Mouse (Mus musculus) embryonic facial prominence, embryonic 14.5 days (tissue): ENCODE results near the gene Sult2b1. TPM values are rescaled to one million over a fixed set of nuclear protein-coding genes. Genes with fewer than 3 reads are reported as not detected.

Experiments used
- ATAC-seq: fragments of 200-750 bp; cut with Nextera tagmentation; 2 replicates; pipeline ENCODE4 v1.8.0; 2017; ENCODE audit warnings: low read depth, moderate number of reproducible peaks, moderate TSS enrichment
- DNase-seq: peaks from one replicate; pipeline ENCODE4 v3.0.0-alpha.2; 2015; ENCODE audit warnings: low spot score
- H3K27ac ChIP-seq: fragments of 300-500 bp; sonication (generic); replicated peaks from 2 replicates; pipeline ENCODE4 v1.5.1; 2014; ENCODE audit warnings: low read depth, mild to moderate bottlenecking, low read length, moderate library complexity
- H3K27me3 ChIP-seq: fragments of 300-500 bp; sonication (generic); replicated peaks from 2 replicates; pipeline ENCODE4 v1.6.1; 2014; ENCODE audit warnings: low read length; ENCODE audit not compliant: control insufficient read depth, insufficient read depth
- H3K36me3 ChIP-seq: fragments of 300-500 bp; sonication (generic); 2 replicates; pipeline ENCODE4 v1.6.1; 2014; ENCODE audit warnings: low read length, mixed read lengths; ENCODE audit not compliant: control insufficient read depth, insufficient read depth
- H3K4me1 ChIP-seq: fragments of 300-500 bp; sonication (generic); 2 replicates; pipeline ENCODE4 v1.6.1; 2014; ENCODE audit warnings: antibody characterized with exemption, low read length; ENCODE audit not compliant: control insufficient read depth, insufficient read depth
- H3K4me2 ChIP-seq: fragments of 300-500 bp; sonication (generic); 2 replicates; pipeline ENCODE4 v1.6.1; 2014; ENCODE audit warnings: low read depth, mild to moderate bottlenecking, low read length, moderate library complexity, mixed read lengths
- H3K4me3 ChIP-seq: fragments of 300-500 bp; sonication (generic); 2 replicates; pipeline ENCODE4 v1.5.1; 2014; ENCODE audit warnings: low read depth, mild to moderate bottlenecking, low read length
- H3K9ac ChIP-seq: fragments of 300-500 bp; sonication (generic); 2 replicates; pipeline ENCODE4 v1.6.1; 2014; ENCODE audit warnings: low read depth, mild to moderate bottlenecking, low read length, moderate library complexity, mixed read lengths
- H3K9me3 ChIP-seq: fragments of 300-500 bp; sonication (generic); 2 replicates; pipeline ENCODE4 v1.6.1; 2016; ENCODE audit warnings: low read length; ENCODE audit not compliant: control insufficient read depth
- WGBS: fragments of 180-500 bp; shearing (Covaris S2); extraction: QIAGEN DNeasy Blood & Tissue Kit; methylation state at CpG from one replicate; pipeline ENCODE4 v1.1.7; 2014; 5-methylcytosine and 5-hydroxymethylcytosine counted together
- polyA plus RNA-seq: library from polyadenylated mRNA; unstranded; fragments of >200 nt; fragmentation: Nextera tagmentation; extraction: Ambion mirVana; gene quantifications from 2 replicates; pipeline ENCODE4 v1.2.1, GENCODE M21; 2014

Sult2b1 gene
- polyA plus RNA-seq, 1 experiment from 2014 or later, result 16.3 TPM

- Histone ChIP-seq H3K27ac (no peak overlapping the region), H3K4me1 (peaks cover 28% of the 10 kb centered on the region), H3K4me3 (no peak overlapping the region), H3K9me3 (no peaks in the 10 kb centered on the region), H3K9ac (no peak overlapping the region), H3K27me3 (no peaks in the 10 kb centered on the region), H3K4me2 (no peak overlapping the region), H3K36me3 (no peaks in the 10 kb centered on the region)
- ATAC-seq, result no peak
- 65% methylated on average over 11 of the region's 11 CpGs for WGBS
- DNase-seq, result no peak
Observed at GRCm38 (mm10) chr7:45689800-45690199, 94.7 kb downstream of the Sult2b1 start.

- H3K4me1 ChIP-seq, result peaks cover 22% of the 10 kb centered on the region
- no peaks in the 10 kb centered on the region for H3K36me3 ChIP-seq
- H3K4me3 ChIP-seq, result no peak overlapping the region
- no peaks in the 10 kb centered on the region for H3K27me3 ChIP-seq
- WGBS, result 61% methylated on average over 6 of the region's 6 CpGs
- H3K27ac ChIP-seq, result no peak overlapping the region
- ATAC-seq (no peak), DNase-seq (no peak)
- H3K9ac ChIP-seq, result peak overlapping the region; percentile 15; the same call in 1 of the 2 replicates
- H3K9me3 ChIP-seq, result no peaks in the 10 kb centered on the region
- H3K4me2 ChIP-seq, result no peak overlapping the region
Observed at GRCm38 (mm10) chr7:45689099-45689498, 95.4 kb downstream of the Sult2b1 start.

GRCm38 (mm10) chr7:45686841-45687240 is 97.6 kb downstream of the Sult2b1 start:
- no peak overlapping the region for H3K4me3 ChIP-seq
- peak overlapping the region; percentile 30; the same call in 1 of the 2 replicates for H3K9ac ChIP-seq
- peaks cover 28% of the 10 kb centered on the region for H3K4me1 ChIP-seq
- 59% methylated on average over 3 of the region's 3 CpGs for WGBS
- DNase-seq (no peak), ATAC-seq (no peak)
- no peaks in the 10 kb centered on the region for H3K27me3 ChIP-seq
- no peaks in the 10 kb centered on the region for H3K9me3 ChIP-seq
- H3K4me2 ChIP-seq, result no peak overlapping the region
- H3K36me3 ChIP-seq, result no peaks in the 10 kb centered on the region
- no peak overlapping the region for H3K27ac ChIP-seq

GRCm38 (mm10) chr7:45685811-45686210 is 98.7 kb downstream of the Sult2b1 start:
- H3K27me3 ChIP-seq, result no peaks in the 10 kb centered on the region
- 21% methylated on average over 10 of the region's 10 CpGs for WGBS
- H3K4me1 ChIP-seq, result peaks cover 28% of the 10 kb centered on the region
- peak overlapping the region; percentile 58; the same call in 1 of the 2 replicates for H3K27ac ChIP-seq
- peak overlapping the region; percentile 15; the same call in 1 of the 2 replicates for H3K4me3 ChIP-seq
- H3K9me3 ChIP-seq, result no peaks in the 10 kb centered on the region
- H3K4me2 ChIP-seq, result peak overlapping the region; percentile 32
- peak overlapping the region; percentile 42; the same call in 1 of the 2 replicates for H3K9ac ChIP-seq
- H3K36me3 ChIP-seq, result no peaks in the 10 kb centered on the region
- ATAC-seq (no peak), DNase-seq (peak; percentile 52)

GRCm38 (mm10) chr7:45683396-45684050 is 100.9 kb downstream of the Sult2b1 start, which contains the start of gene Ntn5:
Ntn5 (plus strand) TSS chr7:45684022.
- DNase-seq, result no peak
- Histone ChIP-seq H3K27me3 (no peaks in the 10 kb centered on the region), H3K4me1 (peaks cover 28% of the 10 kb centered on the region), H3K27ac (no peak within 1 kb of the TSS), H3K4me2 (peak within 1 kb of the TSS; percentile 32), H3K9me3 (no peaks in the 10 kb centered on the region), H3K9ac (peak within 1 kb of the TSS; percentile 42; the same call in 1 of the 2 replicates), H3K4me3 (no peak within 1 kb of the TSS), H3K36me3 (no peaks in the 10 kb centered on the region)
- 75% methylated on average over 7 of the region's 7 CpGs for WGBS
- ATAC-seq, result no peak

GRCm38 (mm10) chr7:45682144-45683126 is 102.0 kb downstream of the Sult2b1 start:
- Histone ChIP-seq H3K9me3 (no peaks in the 10 kb centered on the region), H3K4me1 (peaks cover 28% of the 10 kb centered on the region), H3K27me3 (no peaks in the 10 kb centered on the region), H3K36me3 (no peaks in the 10 kb centered on the region), H3K9ac (peak overlapping the region; percentile 45), H3K27ac (no peak overlapping the region; the same call in 1 of the 2 replicates), H3K4me3 (no peak overlapping the region), H3K4me2 (peak overlapping the region; percentile 35)
- whole genome bisulfite sequencing, result 32% methylated on average over 13 of the region's 14 CpGs
- peak; percentile 93 for DNase-seq
- peak; percentile 86 for ATAC-seq

GRCm38 (mm10) chr7:45681046-45681736 is 103.3 kb downstream of the Sult2b1 start:
- no peak for DNase-seq
- Histone ChIP-seq H3K9me3 (no peaks in the 10 kb centered on the region), H3K4me2 (no peak overlapping the region), H3K4me1 (peaks cover 21% of the 10 kb centered on the region), H3K27me3 (no peaks in the 10 kb centered on the region), H3K27ac (no peak overlapping the region), H3K36me3 (no peaks in the 10 kb centered on the region), H3K4me3 (no peak overlapping the region), H3K9ac (no peak overlapping the region; the same call in 1 of the 2 replicates)
- 76% methylated on average over 8 of the region's 8 CpGs for WGBS
- ATAC-seq, result no peak
